Mouse (Mus musculus): ENCODE measurements around the gene Rerg.

Rerg gene

GRCm38 (mm10) chr6:137162481-137162880, 7.8 kb downstream of the Rerg start:
- DNase-seq = no peak

GRCm38 (mm10) chr6:137161491-137162088, 8.7 kb downstream of the Rerg start:
- DNase-seq = no peak

DNA sequence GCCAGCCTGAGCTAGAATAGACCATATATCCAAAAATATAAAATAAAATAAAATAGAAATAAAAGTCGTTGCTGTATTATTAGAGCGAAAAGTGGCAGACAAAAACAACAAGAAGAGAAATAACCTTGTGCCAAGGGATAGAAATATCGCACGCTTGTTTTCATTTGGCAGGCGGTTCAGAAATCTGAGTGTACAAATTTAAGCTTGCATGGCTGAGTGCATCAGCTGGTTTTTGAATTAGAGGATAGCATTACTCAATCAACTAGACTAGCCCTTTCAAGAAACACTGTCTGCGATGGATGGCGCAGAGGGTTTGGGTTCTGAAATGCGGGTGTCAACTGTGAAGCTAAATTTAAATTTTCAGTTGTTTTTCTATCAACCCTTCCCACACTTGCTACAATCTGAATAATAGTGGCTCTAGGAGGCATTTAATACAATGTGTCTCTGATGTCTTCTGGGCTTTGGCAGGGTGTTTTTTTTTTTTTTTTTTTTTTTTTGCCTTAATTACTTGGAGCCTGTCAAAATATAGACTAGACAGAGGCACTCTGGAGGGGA, 10.8 kb downstream of the Rerg start:
- no peak for DNase-seq

DNA sequence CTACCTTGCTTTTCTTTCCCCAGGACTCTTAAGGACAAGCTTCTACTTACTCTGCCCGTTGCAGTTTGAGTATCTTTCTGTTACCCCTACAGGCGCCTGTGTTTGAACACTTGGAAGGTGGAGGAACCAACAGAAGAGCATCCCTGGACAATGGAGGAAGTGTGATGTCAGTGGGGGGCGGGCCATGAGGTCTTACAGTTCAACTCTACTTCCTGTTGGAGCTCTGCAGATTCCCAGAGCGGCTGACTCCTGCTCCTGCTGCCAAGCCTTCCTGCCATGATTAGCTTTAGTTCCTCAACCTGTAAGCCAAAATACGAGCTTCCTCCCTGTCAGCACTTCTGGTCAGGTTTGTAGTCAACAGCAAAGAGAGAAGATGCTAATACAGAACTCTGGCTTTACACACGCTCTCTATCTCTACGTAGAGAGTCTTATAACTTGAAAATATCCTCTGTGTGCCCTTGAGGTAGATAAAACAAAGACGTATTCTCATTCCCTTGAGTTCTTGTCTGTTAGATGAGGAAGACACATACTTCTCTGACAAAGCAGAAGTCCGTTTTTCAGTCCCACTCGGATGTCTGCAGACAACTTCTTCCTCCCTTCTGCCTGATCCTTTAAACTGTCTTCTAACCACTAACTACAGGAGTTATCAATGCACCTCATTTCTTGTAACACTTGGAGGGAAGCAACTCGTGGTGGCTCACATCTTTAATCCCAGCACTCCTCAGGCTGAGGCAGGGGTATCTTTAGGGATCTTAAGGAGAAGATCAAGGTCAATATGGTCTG, 13.7 kb downstream of the Rerg start:
- DNase-seq = peak; percentile 56 to 66

GRCm38 (mm10) chr6:137155196-137156137, 14.8 kb downstream of the Rerg start:
- no peak for DNase-seq

GRCm38 (mm10) chr6:137153021-137153420, 17.3 kb downstream of the Rerg start:
- peak; percentile 61 to 63 for DNase-seq

DNA sequence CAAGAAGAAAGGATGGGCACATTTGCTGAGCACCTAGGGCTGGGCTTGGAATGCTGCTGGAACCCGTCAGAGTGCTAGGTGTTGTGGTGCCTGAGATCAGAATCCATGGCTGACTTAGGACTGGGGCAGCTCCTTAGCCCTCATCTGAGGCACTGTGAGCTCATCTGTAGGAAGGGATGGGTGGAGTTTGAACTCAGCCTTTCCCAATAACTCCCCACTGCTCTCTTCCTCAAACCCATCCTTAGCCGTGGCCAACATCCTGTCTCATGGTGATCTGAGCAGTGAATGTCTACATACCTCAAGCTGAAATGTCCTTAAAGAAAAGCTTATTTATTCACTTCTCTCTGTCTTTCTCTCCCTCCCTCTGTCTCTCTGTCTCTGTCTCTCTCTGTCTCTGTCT, 19.3 kb downstream of the Rerg start:
- no peak for DNase-seq

- DNase-seq = no peak
These were observed 20.5 kb downstream of the Rerg start for GRCm38 (mm10) chr6:137149833-137150232.

DNA sequence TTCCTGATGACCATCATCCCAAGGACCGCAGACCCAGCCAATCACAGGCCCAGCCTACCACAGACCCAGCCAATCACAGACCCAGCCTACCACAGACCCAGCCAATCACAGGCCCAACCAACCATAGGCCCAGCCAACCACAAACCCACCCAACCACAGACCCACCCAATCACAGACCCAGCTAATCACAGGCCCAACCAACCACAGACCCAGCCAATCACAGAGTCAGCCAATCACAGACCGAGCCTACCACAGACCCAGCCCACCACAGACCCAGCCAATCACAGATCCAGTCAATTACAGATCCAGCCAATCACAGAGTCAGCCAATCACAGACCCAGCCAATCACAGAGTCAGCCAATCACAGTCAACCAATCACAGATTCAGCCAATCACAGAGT, 23.4 kb downstream of the Rerg start:
- DNase-seq = no peak

GRCm38 (mm10) chr6:137145611-137146010, 24.7 kb downstream of the Rerg start:
- DNase-seq = peak; percentile 17 to 59

- peak in 1 of 2 experiments; percentile 10 for DNase-seq
These were observed 25.2 kb downstream of the Rerg start for GRCm38 (mm10) chr6:137144958-137145535.

GRCm38 (mm10) chr6:137144526-137144840, 25.8 kb downstream of the Rerg start:
- no peak for DNase-seq

DNA sequence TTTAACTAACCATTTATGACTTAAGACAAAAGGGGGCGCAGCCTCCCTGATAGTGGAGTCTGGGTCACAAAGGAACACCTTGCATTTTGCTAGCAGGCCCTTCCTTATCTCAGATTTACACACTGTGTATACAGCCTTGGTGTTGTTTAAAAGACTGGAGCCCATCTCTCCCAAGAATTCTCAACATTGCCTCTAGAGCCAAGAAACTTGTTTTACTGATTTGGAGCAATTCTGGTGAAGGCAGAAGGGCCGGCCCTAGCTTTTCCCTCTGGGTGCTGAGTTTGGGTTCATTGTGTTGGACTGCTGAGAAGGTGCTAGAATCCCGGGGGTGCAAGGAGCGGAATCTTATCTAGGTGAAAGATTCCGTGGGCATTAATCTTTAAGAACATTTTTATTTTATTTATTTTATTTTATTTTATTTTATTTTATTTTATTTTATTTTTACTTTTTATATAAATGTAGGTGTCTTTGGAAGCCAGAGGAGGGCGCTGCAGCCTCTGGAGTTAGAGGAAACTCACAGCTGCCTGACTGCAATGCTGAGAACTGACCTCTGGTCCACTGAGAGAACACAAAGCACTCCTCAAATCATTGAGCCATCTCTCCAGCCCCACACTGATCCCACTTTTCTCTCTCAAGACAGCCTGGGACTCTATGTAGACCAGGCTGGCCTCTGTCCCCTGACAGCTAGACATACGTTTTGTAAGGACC, 26.3 kb downstream of the Rerg start:
- DNase-seq = peak in 1 of 2 experiments; percentile 23

DNA sequence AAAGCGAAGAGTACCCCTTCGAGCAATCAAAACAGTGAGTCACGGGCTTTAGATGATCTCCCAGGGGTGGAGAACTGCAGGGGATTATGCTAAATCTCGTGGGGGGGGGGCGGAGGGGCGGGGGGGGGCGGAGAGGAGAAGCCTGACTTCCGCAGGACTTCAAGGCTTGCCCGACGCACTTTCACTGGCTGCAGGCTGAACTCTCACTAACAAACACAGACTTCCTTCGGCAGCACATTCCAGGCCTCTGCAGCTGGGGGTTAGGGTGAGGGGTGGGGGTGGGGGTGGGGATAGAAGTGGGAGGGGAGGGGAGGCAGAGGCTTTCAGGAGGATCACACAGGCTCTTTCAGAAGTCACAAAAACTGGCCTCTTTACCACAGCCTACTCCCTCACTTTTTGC, 27.5 kb downstream of the Rerg start:
- DNase-seq = peak; percentile 33 to 44

GRCm38 (mm10) chr6:137141247-137141820, 29.0 kb downstream of the Rerg start:
- no peak for DNase-seq

DNA sequence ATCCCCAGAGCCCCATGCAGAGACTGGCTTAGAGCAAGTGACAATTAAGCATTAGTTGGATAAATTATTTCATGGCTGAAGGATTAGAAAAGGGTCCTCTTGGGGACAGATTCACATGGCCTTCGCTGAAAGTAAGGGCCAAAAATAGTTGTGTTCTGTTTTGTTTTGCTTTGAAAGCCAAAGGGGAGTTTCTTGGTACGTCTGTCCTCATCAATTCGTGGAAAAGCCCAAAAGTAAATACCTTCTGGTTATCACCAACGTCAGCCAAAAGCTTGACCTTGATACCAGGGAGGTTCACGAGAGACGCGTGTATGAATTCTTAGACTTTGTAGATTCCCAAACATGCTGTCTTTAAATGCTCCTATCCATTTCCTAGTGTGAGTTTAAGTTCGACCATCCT, 31.5 kb downstream of the Rerg start:
- no peak for DNase-seq

DNA sequence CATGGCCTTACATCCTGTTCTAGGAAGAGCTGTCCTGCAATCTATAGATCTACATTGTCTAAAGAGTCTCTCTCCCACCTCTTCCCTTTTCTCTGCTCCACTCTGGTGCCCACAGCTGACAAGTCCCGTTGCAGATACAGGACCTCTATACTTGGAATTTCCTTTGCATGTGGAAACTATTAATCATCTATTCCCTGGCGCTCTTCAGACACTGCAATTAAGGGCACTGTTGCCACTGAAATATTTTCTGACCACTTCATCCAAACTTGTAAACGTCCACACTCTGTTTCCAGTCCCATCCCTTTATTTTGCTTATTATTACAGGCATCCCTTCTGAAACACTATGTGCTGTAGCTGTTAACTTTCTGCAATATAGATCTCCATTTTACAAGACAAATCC, 31.9 kb downstream of the Rerg start:
- no peak for DNase-seq

DNA sequence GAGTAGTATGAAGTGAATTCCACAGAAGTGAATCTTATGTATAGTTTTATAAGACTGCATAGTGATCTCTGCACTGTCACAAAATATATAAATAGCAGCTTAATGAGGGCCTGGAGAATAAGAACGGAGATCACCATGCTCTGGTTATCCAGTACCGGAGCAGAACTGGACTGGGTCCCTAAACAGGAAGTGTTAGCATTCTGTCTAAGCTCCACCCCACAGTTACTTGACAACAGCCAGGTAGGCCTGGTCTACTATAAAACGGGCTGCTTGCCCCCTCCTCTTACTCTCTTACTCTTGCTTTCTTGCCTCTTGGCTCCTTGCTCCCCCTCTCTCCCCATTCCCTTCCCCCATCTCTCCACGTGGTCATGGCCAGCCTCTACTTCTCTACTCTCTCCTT, 33.9 kb downstream of the Rerg start:
- DNase-seq = no peak

GRCm38 (mm10) chr6:137135506-137136391, 34.5 kb downstream of the Rerg start:
- DNase-seq = peak; percentile 25 to 48

GRCm38 (mm10) chr6:137131794-137132193, 38.5 kb downstream of the Rerg start:
- no peak for DNase-seq

GRCm38 (mm10) chr6:137131349-137131748, 38.9 kb downstream of the Rerg start:
- no peak for DNase-seq

Data from kidney, postnatal 36 days (tissue).